Mouse (Mus musculus) natural killer cell, adult 2 months (primary cell): ENCODE data around the gene Smok3a.
"Not testable (repeated sequence)": the region's sequence is repeated elsewhere in the genome, so short reads cannot be mapped to it uniquely, and the experiment has no call there.

Source experiments
- DNase-seq, 2 experiments: peaks; one replicate each; pipeline ENCODE4 v3.0.0; 2022; ENCODE audit warnings: low spot score in 2 of 2

The Smok3a gene

GRCm38 (mm10) chr5:138020961-138021479 is at the start of gene Smok3a, which contains the start of gene Smok3b:
Gene Smok3a, plus strand, starts transcription at chr5:138021261.
Gene Smok3b, plus strand, starts transcription at chr5:138021429.
- DNase-seq: not testable (repeated sequence)

GRCm38 (mm10) chr5:137973161-137973560 is 47.9 kb upstream of the Smok3a start:
- no peak for DNase-seq

- no peak for DNase-seq
Measured at GRCm38 (mm10) chr5:137973738-137974137, 47.3 kb upstream of the Smok3a start.

GRCm38 (mm10) chr5:137974724-137975123 is 46.3 kb upstream of the Smok3a start:
- DNase-seq: no peak

- DNase-seq: no peak
Measured at GRCm38 (mm10) chr5:137975434-137975833, 45.6 kb upstream of the Smok3a start.

GRCm38 (mm10) chr5:137977291-137977690 is 43.8 kb upstream of the Smok3a start:
- DNase-seq: no peak

- DNase-seq: no peak
Measured at GRCm38 (mm10) chr5:137979081-137979480, 42.0 kb upstream of the Smok3a start.

GRCm38 (mm10) chr5:137981300-137981699 is 39.8 kb upstream of the Smok3a start, which contains the start of gene Azgp1:
Gene Azgp1, plus strand, starts transcription at chr5:137981520.
- DNase-seq: no peak

- DNase-seq: no peak
Measured at GRCm38 (mm10) chr5:137986351-137986750, 34.7 kb upstream of the Smok3a start.

GRCm38 (mm10) chr5:138009437-138009836 is 11.6 kb upstream of the Smok3a start:
- DNase-seq: no peak

GRCm38 (mm10) chr5:138012382-138012781 is 8.7 kb upstream of the Smok3a start:
- no peak for DNase-seq

GRCm38 (mm10) chr5:138016530-138016929 is 4.5 kb upstream of the Smok3a start:
- no peak for DNase-seq

GRCm38 (mm10) chr5:138016997-138017396 is 4.1 kb upstream of the Smok3a start:
- DNase-seq: no peak

GRCm38 (mm10) chr5:138019577-138019976 is 1.5 kb upstream of the Smok3a start:
- DNase-seq: not testable (repeated sequence)

- DNase-seq: not testable (repeated sequence)
Measured at GRCm38 (mm10) chr5:138052894-138053293, 31.8 kb downstream of the Smok3a start, which contains the start of gene Smok3c. Gene Smok3c, plus strand, starts transcription at chr5:138053194.

- DNase-seq: no peak
Measured at GRCm38 (mm10) chr5:138073803-138074202, 52.7 kb downstream of the Smok3a start.

GRCm38 (mm10) chr5:138075684-138076083 is 54.6 kb downstream of the Smok3a start:
- DNase-seq: no peak

GRCm38 (mm10) chr5:138076148-138076547 is 55.1 kb downstream of the Smok3a start:
- DNase-seq: no peak

- DNase-seq: no peak
Measured at GRCm38 (mm10) chr5:138080456-138080855, 59.4 kb downstream of the Smok3a start.

- no peak for DNase-seq
Measured at GRCm38 (mm10) chr5:138081446-138081845, 60.4 kb downstream of the Smok3a start.

- DNase-seq: no peak
Measured at GRCm38 (mm10) chr5:138083318-138083900, 62.3 kb downstream of the Smok3a start.

GRCm38 (mm10) chr5:138083936-138084335 is 62.9 kb downstream of the Smok3a start:
- no peak for DNase-seq
